Mouse (Mus musculus) heart, postnatal 0 days (tissue): ENCODE measurements around the gene Ntm.

Experiments used
- CTCF ChIP-seq: IDR thresholded peaks from 2 replicates; pipeline ENCODE4 v1.5.1; 2016; ENCODE audit warnings: antibody characterized with exemption, control low read depth, low read depth
- EP300 ChIP-seq: IDR thresholded peaks from 2 replicates; pipeline ENCODE4 v1.6.1; 2016; ENCODE audit warnings: antibody characterized with exemption, low read depth

DNA sequence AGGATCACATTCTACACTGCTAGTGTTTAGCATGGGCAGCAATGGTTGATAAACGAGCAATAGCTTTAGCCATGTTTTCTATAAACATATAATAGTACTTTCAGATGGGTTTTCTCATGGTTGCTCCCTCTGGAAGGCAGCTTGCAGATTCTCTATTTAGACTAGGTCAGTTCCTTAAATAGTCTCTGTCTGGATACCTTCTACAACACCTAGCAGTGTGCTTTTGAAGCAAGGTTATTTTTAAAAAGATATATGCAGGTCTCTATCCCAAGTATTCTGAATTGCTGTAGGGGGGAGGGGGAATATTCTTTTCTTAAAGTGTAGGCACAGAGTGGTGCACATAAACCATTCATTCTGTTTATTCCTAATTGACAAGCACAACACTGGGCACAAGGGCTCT is 511.7 kb downstream of the Ntm start:
- no peak for TF ChIP-seq EP300
- no peak for TF ChIP-seq CTCF
